Mouse (Mus musculus) cerebellum, adult 2 months (tissue): ENCODE measurements at regions not wholly inside any gene's neighbourhood (a gene's known extent, or its start where the extent isn't known, plus 50 kb on each side); places are given as distances from the start of the nearest gene placed in this dataset.

ENCODE experiments used
- DNase-seq, 2 experiments: peaks; one replicate each; pipeline ENCODE4 v3.0.0; 2021
- H3K27ac ChIP-seq: fragments of 200-500 bp; 2 replicates; pipeline ENCODE4 v1.5.1; 2012; ENCODE audit warnings: low read length, control low read depth, inconsistent platforms; ENCODE audit not compliant: insufficient read depth
- H3K27me3 ChIP-seq: fragments of 200-500 bp; 2 replicates; pipeline ENCODE4 v1.6.1; 2012; ENCODE audit warnings: inconsistent platforms, mild to moderate bottlenecking, low read length, moderate library complexity; ENCODE audit not compliant: control insufficient read depth, insufficient read depth
- H3K4me1 ChIP-seq: fragments of 200-500 bp; 2 replicates; pipeline ENCODE4 v1.6.1; 2011; ENCODE audit warnings: low read length; ENCODE audit not compliant: control insufficient read depth, insufficient read depth
- H3K4me3 ChIP-seq: fragments of 200-500 bp; replicated peaks from 2 replicates; pipeline ENCODE3; 2011; ENCODE audit warnings: mild to moderate bottlenecking, low read depth, low read length, control low read depth; ENCODE audit not compliant: insufficient read depth
- CTCF ChIP-seq: fragments of 200-500 bp; IDR thresholded peaks from 2 replicates; pipeline ENCODE4 v1.5.1; 2011; ENCODE audit warnings: low read depth, mild to moderate bottlenecking, control low read depth, low read length, moderate library complexity, borderline replicate concordance; ENCODE audit not compliant: insufficient read depth
- POLR2A ChIP-seq: fragments of 200-500 bp; IDR thresholded peaks from 2 replicates; pipeline ENCODE4 v1.6.1; 2011; ENCODE audit warnings: low read length, control low read depth, borderline replicate concordance; ENCODE audit not compliant: insufficient read depth
- WGBS: fragments of 180-500 bp; shearing (Covaris S2); methylation state at CpG from one replicate; pipeline ENCODE4 v1.1.7; 2018; 5-methylcytosine and 5-hydroxymethylcytosine counted together

DNA sequence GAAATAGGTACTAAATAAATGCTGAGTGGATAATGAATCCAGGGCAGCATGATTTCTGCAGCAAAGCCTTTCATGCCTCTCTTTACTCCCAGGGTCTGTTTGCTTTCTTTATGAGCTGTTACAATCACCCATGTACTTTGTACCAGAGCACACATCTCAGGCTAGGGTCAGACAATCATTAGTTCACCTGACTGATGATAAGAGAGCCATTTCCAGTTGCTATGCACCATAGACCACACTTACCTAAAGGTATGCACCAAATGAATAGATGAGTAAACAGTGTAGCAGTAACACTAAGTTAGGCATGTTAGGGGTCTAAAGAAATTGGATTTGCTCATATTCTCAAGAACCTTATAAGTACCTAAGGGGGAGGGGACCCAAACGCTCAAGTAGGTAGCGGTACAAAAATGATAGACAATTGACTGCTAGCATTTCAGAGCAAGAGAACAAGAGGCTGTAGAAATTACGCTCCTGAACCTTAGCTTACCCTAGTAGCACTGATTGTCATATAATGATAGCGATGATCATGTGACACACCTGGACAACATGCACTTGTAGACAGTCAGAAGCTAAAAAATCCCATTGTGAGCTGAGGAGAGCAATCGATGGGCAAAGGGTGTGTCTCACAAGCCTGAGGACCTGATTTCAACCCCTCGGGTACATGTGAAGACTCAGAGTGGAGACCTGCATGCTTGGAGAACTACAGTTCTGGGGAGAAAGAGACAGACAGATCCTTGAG lies 58.1 kb upstream of the Tenm3 start:
- TF ChIP-seq POLR2A: no peak
- TF ChIP-seq CTCF: no peak
- no peak overlapping the region for H3K4me3 ChIP-seq
- H3K27ac ChIP-seq: no peak overlapping the region
- H3K27me3 ChIP-seq: no peaks in the 10 kb centered on the region
- WGBS: 94% methylated on average over 6 of the region's 6 CpGs
- H3K4me1 ChIP-seq: no peaks in the 10 kb centered on the region
- DNase-seq: no peak

DNA sequence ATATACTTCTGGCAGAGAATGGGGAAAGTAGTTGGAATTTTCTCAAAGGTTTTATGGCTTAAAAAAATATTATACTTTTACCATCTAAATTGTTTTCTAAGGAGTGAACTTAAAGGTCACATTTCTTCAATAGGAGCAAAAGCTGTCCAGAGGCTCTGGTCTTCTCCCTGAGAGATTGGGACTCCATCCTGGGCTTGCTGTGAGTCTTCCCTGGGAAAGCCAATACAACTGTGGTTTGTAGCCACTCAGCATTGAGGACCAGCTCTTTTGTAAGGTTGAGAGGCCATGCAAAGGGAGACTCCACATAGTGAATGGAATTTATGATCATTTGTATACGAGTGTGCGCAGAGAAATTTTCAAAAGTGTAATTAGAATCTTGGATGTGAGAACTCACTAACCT lies 52.9 kb upstream of the Tenm3 start:
- Histone ChIP-seq H3K27me3 (no peaks in the 10 kb centered on the region), H3K4me3 (no peak overlapping the region), H3K27ac (no peak overlapping the region), H3K4me1 (no peaks in the 10 kb centered on the region)
- TF ChIP-seq CTCF (no peak), POLR2A (no peak)
- 82% methylated on average over 2 of the region's 2 CpGs for WGBS
- DNase-seq: no peak

DNA sequence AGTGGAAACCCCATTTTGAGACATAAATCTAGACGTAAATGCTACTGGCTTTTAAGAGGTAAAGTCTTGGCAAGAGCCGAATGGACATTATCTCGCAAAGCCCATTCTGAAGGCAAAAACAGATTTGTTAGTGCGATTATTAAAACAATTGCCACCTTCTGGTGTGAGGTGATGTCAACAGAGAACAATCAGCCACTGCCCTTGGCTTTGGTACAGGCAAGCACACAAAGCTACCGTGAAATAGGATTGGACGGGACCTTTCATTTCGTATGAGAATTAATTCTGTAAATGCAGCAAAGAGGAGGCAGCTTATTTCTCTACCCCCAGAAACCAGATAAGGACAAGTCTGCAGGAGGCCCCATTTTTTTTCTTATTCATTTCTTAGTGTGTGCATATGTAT lies 52.5 kb upstream of the Tenm3 start:
- no peak for DNase-seq
- no peaks in the 10 kb centered on the region for H3K4me1 ChIP-seq
- no peak overlapping the region for H3K4me3 ChIP-seq
- WGBS: 23% methylated on average over 7 of the region's 7 CpGs
- no peak overlapping the region for H3K27ac ChIP-seq
- TF ChIP-seq POLR2A (no peak), CTCF (no peak)
- H3K27me3 ChIP-seq: no peaks in the 10 kb centered on the region

DNA sequence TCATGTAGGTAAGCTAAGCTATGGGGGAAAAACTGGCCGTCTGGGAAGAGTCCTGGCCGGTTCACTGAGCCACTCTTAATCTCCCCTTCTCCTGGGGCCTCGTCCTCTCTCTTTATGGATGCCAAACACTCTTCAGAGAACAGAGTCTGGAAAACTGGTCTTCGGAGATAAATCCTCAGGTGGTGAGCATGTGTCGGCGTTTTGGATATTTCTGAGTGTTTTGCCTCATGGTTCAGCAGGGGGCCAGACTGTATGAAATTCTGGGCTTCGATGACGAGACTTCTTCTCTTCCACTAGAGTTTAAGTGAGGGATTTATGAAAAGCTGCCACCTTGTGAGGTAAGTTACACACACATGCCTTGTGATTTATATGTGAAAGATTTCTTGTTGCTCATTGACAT lies 51.8 kb upstream of the Tenm3 start:
- no peak for DNase-seq
- H3K4me1 ChIP-seq: no peaks in the 10 kb centered on the region

More for the DNA sequence above, 51.8 kb upstream of the Tenm3 start:
- Histone ChIP-seq H3K4me3 (no peak overlapping the region), H3K27me3 (no peaks in the 10 kb centered on the region), H3K27ac (no peak overlapping the region)
- WGBS: 16% methylated on average over 8 of the region's 8 CpGs
- TF ChIP-seq POLR2A (no peak), CTCF (no peak)
